Mouse (Mus musculus) lung, adult 2 months (tissue): ENCODE measurements around the gene 9430015G10Rik. TPM values are rescaled to one million over a fixed set of nuclear protein-coding genes. Genes with fewer than 3 reads are reported as not detected.

ENCODE experiments used
- DNase-seq: peaks from one replicate; pipeline ENCODE4 v3.0.0; 2022
- H3K4me1 ChIP-seq: fragments of 200-500 bp; 2 replicates; pipeline ENCODE4 v1.6.1; 2011; ENCODE audit warnings: low read length; ENCODE audit not compliant: control insufficient read depth, insufficient read depth
- H3K4me3 ChIP-seq: fragments of 200-500 bp; replicated peaks from 2 replicates; pipeline ENCODE3; 2011; ENCODE audit warnings: low read depth, mild to moderate bottlenecking, control low read depth, low read length; ENCODE audit errors: extremely low read depth
- CTCF ChIP-seq: fragments of 200-500 bp; IDR thresholded peaks from 2 replicates; pipeline ENCODE4 v1.5.1; 2011; ENCODE audit warnings: mild to moderate bottlenecking, low read length, control low read depth; ENCODE audit not compliant: insufficient read depth
- POLR2A ChIP-seq: fragments of 200-500 bp; IDR thresholded peaks from 2 replicates; pipeline ENCODE4 v1.6.1; 2011; ENCODE audit warnings: low read depth, mild to moderate bottlenecking, control low read depth, low read length, borderline replicate concordance; ENCODE audit errors: extremely low read depth
- WGBS: fragments of 180-500 bp; shearing (Covaris S2); methylation state at CpG from one replicate; pipeline ENCODE4 v1.1.7; 2018; 5-methylcytosine and 5-hydroxymethylcytosine counted together
- polyA plus RNA-seq: library from polyadenylated mRNA; depleted of rRNA; stranded (reverse); fragments of >200 nt; gene quantifications from 2 replicates; pipeline ENCODE4 v1.2.3, GENCODE M21; 2012

9430015G10Rik gene
- polyA plus RNA-seq, 1 experiment = 13.8 TPM

- Histone ChIP-seq H3K4me3 (no peak overlapping the region), H3K4me1 (no peaks in the 10 kb centered on the region)
- no peak for TF ChIP-seq POLR2A
- no peak for TF ChIP-seq CTCF
- 98% methylated on average over 1 of the region's 1 CpGs for WGBS
- no peak for DNase-seq
Observed at GRCm38 (mm10) chr4:156096191-156096590, 13.6 kb upstream of the 9430015G10Rik start.

- WGBS = 60% methylated on average over 9 of the region's 9 CpGs
- TF ChIP-seq POLR2A (no peak), CTCF (no peak)
- H3K4me1 ChIP-seq = no peaks in the 10 kb centered on the region
- no peak for DNase-seq
- H3K4me3 ChIP-seq = no peak overlapping the region
Observed at GRCm38 (mm10) chr4:156097770-156098366, 11.9 kb upstream of the 9430015G10Rik start.

- WGBS = 71% methylated on average over 6 of the region's 6 CpGs
- Histone ChIP-seq H3K4me1 (no peaks in the 10 kb centered on the region), H3K4me3 (no peak overlapping the region)
- DNase-seq = no peak
- TF ChIP-seq POLR2A (no peak), CTCF (no peak)
Observed at GRCm38 (mm10) chr4:156099427-156099826, 10.4 kb upstream of the 9430015G10Rik start.

GRCm38 (mm10) chr4:156100501-156100900 is 9.3 kb upstream of the 9430015G10Rik start:
- Histone ChIP-seq H3K4me3 (no peak overlapping the region), H3K4me1 (no peaks in the 10 kb centered on the region)
- no peak for TF ChIP-seq CTCF
- TF ChIP-seq POLR2A = no peak
- 47% methylated on average over 5 of the region's 5 CpGs for WGBS
- DNase-seq = no peak

GRCm38 (mm10) chr4:156101481-156101903 is 8.3 kb upstream of the 9430015G10Rik start:
- TF ChIP-seq POLR2A (no peak), CTCF (no peak)
- WGBS = 36% methylated on average over 3 of the region's 3 CpGs
- Histone ChIP-seq H3K4me3 (no peak overlapping the region), H3K4me1 (no peaks in the 10 kb centered on the region)
- no peak for DNase-seq

GRCm38 (mm10) chr4:156103342-156103741 is 6.4 kb upstream of the 9430015G10Rik start:
- no peak for TF ChIP-seq CTCF
- TF ChIP-seq POLR2A = no peak
- 74% methylated on average over 4 of the region's 4 CpGs for WGBS

GRCm38 (mm10) chr4:156108606-156109546 is 906 bp upstream of the 9430015G10Rik start:
- Histone ChIP-seq H3K4me3 (peak overlapping the region; percentile 49), H3K4me1 (no peaks in the 10 kb centered on the region)
- TF ChIP-seq POLR2A (0 out of 2 replicates have a peak, but pooled peaks have one; percentile 14), CTCF (no peak)
- DNase-seq = peak; percentile 37
- 24% methylated on average over 13 of the region's 13 CpGs for WGBS

More at GRCm38 (mm10) chr4:156103342-156103741, 6.4 kb upstream of the 9430015G10Rik start:
- Histone ChIP-seq H3K4me1 (no peaks in the 10 kb centered on the region), H3K4me3 (no peak overlapping the region)
- no peak for DNase-seq

- TF ChIP-seq POLR2A (no peak), CTCF (no peak)
- Histone ChIP-seq H3K4me3 (no peak overlapping the region), H3K4me1 (no peaks in the 10 kb centered on the region)
- WGBS = 91% methylated on average over 7 of the region's 7 CpGs
- DNase-seq = no peak
Observed at GRCm38 (mm10) chr4:156124077-156124476, 14.3 kb downstream of the 9430015G10Rik start.

GRCm38 (mm10) chr4:156125393-156125792 is 15.6 kb downstream of the 9430015G10Rik start:
- Histone ChIP-seq H3K4me3 (no peak overlapping the region), H3K4me1 (no peaks in the 10 kb centered on the region)
- TF ChIP-seq POLR2A (no peak), CTCF (no peak)
- WGBS = 97% methylated on average over 6 of the region's 6 CpGs
- no peak for DNase-seq
